Mouse (Mus musculus): ENCODE measurements at regions not wholly inside any gene's neighbourhood (a gene's known extent, or its start where the extent isn't known, plus 50 kb on each side); places are given as distances from the start of the nearest gene placed in this dataset.

DNA sequence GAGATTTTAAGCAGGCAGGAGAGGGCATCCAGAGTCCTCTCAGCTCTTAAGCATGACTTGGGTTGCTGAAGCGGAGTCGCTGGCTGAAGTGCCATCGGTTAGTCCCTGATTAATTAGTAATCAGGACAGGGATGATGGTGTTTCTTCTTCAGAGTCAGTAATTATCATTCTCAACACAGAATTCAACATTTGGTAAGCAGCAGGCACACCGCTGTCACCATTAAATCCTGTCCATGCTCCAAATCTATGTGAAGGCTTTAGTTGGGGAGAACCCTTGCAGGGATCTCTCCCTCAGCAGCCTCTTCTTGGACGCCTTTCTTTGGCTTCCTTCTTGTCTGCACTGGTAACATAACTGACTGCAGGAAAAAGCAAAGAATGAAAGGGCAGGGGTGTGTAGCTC lies 142.7 kb downstream of the 1190002N15Rik start:
- in situ Hi-C loops (cut with MboI; ENCODE audit: unreplicated experiment in 2 of 2), result no loop called here

DNA sequence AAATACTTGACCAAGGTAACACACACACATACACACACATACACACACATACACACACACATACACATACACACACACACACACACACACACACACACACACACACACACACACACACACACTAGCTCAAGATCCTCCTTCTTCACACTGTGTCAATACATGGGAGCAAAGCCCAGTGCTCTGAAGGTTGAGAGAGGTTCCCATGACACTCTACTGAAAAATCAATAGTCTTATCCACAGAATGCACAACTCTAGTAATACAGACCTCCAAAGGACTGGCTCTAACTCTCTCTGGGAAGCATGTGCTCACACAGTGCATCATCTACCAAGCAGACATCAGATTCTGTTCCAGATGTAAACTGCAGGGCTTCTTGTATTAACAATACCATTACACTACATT lies 151.7 kb downstream of the 1190002N15Rik start:
- in situ Hi-C loops (cut with MboI; ENCODE audit: unreplicated experiment in 2 of 2), result no loop called here

DNA sequence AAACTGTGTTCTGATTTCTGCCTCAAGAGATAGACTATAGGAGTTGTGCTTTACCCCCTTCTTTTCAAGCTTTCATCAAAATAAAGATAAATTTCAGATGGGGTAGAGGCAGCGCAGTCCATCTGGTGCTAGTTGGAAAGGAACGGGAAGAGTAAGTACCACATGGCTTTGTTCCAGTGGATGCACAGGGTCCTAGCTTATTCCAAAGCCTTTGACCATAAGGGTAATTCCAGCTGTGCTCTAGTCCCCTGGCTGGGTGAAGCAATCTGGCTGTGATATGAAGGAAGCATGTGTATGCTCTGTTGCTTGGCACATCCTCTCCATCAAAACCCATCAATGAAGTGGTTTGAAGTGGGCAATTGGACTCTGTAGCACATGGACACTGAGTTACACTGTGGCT lies 155.6 kb downstream of the 1190002N15Rik start:
- in situ Hi-C loops (cut with MboI; ENCODE audit: unreplicated experiment in 2 of 2), result no loop called here

DNA sequence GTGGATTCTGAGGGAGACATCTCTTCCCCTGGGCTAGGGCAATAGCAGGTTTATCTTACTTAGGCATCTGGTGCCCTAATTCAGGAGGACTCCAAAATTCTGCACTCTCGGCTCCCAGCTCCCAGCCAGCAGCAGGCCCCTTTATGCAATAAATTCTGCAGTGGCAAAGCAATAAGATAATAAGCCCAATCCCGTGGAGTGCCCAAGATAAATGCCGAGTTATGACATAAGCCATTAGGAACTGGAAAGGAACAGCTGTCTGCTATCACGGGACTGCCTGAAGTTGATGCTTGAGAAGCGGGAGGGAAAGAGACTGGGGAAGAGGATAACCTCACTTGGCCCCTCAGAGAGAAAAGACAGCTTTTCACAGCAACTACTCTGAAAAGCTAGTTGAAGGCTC lies 159.0 kb downstream of the 1190002N15Rik start:
- in situ Hi-C loops (cut with MboI; ENCODE audit: unreplicated experiment in 2 of 2), result no loop called here

DNA sequence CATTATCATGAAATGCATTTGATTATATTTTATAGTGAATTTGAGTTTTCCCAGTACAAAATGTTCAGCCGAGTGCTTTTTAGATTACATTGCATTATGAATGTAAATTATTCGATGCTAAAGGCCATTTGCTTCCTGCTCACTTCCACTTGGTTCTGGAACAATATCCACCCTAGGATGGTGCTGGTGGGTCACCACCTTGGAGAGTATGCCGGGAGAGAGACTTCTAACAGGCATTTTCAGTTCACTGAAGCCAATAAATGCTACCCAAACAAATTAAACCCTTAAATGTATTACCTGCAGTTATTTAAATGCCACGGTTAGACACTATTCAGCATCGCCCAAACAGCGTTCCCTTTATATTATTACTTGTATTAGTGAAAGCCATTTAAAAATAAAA lies 159.6 kb downstream of the 1190002N15Rik start:
- in situ Hi-C loops (cut with MboI; ENCODE audit: unreplicated experiment in 2 of 2), result no loop called here

DNA sequence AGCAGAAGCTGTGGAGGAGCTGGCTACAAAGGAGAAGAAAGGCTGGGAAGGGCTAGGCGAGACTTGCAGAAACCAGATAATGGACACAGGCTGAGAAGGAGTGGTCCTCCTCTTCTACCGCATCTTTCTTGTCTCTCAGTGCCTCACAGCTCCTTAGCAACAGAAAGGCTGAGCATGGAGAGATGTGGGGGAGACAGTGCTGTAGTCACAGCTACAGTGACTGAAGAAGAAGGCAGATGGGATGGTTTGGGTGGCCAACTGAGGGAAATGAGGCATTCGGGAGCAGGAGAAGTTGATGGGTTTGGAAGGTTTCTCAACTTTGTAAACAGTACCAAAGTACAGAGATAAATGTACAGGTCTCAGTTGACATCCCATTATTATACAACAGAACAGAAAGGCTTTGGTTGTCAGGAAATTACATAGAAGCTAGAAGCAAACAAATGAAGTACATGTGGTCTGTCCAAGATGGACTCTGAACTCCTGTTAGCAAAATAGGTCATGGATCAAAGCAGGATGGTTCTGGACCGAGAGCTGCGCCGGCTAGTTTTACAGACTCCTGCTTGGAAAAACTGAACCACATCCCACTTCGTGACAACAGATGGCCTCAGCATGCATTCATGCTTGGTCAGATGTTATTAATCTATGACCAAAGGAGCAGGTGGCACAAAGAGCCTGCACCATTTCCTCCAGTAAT lies 160.4 kb downstream of the 1190002N15Rik start:
- in situ Hi-C loops (cut with MboI; ENCODE audit: unreplicated experiment in 2 of 2), result no loop called here

DNA sequence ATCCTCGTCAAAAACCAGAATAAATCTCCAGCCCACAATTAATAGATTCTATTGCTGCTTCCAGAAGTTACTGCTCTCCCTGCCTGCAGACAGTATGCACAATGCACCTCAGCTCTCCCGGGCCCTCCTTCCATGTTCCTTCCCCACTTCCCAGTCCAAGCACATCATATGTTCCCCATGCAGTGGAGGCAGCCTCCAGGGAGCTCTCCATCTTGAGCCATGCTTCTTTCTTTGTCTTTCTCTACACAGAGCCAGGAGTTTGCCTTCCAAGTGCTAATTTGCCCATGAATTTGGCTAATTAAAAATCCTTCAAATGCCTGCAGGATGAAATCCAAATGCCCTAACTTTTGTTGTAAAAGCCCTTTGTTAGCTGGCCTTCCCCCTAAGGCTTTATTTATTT lies 166.9 kb downstream of the 1190002N15Rik start:
- in situ Hi-C loops (cut with MboI; ENCODE audit: unreplicated experiment in 2 of 2), result no loop called here

DNA sequence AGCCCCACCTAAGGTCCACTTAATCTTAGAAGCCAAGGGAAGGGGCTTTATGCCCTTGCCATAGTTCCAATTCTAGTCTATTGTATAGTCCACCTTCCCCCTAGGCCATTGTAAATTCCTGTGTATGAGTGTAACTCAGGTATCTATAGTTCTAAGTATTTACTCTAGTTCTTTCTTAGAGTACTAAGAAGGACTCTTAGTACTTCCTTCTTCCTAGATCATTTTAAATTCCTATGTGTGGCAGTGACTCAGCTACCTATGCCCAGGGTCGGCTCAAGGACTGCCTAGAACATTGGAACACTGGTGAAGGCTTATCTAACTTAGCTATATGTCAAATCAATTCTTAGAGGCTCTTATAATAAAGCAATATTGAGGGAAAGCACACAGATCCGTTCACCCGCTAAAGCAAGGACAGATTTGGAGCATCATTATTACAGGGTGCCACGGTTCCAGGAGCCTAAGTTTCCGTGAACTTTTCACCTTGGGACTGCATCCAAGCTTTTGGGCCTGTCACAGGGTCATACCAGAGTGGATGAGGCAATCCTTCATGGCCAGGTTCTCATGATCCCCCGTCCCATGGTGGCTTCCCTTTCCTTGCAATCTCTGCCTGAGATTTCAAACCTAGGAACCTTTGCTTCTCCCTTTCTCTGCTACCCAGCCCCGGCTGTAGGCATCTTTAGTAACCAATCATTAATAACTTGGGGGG lies 169.5 kb downstream of the 1190002N15Rik start:
- in situ Hi-C loops (cut with MboI; ENCODE audit: unreplicated experiment in 2 of 2), result no loop called here

DNA sequence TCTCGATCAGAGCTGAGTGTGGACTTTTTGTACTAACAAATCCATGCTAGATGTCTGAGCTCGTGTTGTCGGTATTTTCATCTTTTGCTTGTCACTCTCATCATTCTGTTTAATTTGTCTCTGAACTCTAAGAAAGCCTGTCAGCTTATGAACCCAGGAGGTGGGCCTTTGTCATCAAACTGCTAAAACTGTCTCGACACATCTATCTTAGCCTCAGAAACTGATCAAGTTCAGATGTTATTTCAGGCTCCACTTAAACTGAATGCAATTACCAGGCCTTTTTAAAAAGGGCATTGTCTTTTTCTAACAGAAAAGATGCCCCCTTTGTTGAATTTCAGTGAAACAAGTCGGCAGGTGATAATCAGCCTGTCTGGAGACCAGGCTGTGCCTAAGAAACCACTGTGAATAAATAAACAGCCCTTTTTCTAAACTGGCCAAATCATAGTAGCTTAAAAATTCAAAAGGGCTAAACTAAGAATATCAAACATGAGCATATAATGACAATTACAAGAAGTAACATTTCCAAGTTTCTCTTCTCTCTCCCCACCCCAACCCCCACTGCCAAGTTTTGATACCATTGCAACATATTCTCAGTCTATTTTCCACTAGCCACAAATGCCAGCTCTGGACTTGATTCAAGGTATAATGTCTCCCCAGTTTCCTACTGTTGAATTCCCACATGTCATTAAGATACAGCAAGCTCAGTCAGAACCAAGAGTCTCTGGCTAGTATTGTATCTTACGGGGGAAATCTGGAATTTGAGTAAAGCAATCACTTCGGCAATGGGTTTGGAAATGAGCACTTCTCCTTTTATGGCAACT lies 175.8 kb downstream of the 1190002N15Rik start:
- in situ Hi-C loops (cut with MboI; ENCODE audit: unreplicated experiment in 2 of 2), result no loop called here

DNA sequence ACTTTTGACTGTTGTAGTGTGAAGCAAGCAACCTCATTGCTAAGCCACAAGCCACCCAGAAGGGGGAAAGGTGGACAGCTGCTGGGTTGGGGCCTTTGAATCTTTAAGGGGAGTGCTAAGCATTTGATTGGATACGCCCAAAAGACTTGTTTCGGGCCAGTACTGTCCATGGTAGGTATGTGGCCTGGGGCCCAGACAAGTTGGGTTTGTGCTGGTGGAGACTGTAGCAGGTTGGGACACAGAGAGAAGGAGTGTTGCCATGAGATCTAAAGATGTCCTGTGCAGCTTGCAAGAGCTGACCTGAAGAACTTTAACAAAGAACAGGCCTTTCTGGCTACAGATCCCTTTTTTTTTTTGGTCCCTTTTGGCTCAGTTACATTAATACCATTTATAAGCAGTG lies 176.9 kb downstream of the 1190002N15Rik start:
- in situ Hi-C loops (cut with MboI; ENCODE audit: unreplicated experiment in 2 of 2), result no loop called here

DNA sequence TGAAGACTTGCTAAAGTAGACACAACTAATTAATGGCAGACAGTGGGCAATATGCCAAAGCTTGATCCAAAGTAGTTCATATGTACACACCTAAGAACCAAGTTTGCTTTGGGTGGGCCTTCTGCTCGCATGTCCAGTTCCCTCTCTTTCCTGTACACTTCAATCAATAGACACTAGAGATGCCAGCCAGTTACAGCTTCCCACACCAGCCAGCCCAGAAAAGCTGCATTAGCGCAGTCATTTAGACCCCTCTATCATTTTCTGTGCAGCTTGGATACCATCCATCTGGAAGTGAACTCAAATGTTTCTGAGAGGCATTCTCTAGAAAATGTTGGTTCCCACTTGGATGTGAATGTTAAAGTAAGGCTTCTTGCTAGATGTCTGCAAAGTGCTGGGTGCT lies 179.7 kb downstream of the 1190002N15Rik start:
- in situ Hi-C loops (cut with MboI; ENCODE audit: unreplicated experiment in 2 of 2), result no loop called here

DNA sequence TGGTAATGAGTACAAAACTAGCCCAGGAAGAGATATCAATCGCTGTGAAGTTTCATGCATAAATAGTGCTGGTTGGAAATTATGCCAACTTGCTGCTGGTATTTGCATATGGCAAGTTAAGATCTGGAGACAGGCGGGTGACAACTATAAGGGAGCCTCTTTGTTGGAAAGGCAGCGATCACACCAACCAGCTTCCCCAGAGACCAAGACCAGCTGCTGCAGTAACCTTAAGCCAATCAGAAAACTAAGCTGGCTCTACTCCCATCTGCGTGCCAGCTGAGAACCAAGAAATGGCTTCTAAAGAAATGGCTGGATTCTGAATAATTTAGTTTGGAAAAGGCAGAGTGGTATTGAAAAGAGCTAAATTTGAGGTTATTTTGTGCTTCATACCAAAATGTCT lies 195.9 kb downstream of the 1190002N15Rik start:
- in situ Hi-C loops (cut with MboI; ENCODE audit: unreplicated experiment in 2 of 2), result no loop called here

DNA sequence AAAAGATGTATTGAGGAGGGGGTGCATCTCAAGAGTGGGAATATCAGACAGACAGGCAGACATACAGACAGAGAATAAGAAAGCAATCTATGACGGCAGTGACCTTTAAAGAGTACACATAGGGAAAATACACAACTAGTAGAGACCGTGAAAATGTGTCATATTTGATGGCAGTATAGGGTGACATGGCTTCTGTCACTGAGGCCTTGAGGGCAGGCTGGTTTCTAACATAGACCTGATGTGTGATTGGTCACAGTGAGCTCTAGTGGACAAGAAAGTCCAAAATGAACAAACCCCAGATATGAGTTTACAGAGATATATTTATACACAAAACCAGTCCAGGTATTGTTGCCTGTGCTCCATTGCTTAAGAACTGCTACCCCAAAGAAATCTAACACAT lies 196.3 kb downstream of the 1190002N15Rik start:
- in situ Hi-C loops (cut with MboI; ENCODE audit: unreplicated experiment in 2 of 2), result no loop called here

DNA sequence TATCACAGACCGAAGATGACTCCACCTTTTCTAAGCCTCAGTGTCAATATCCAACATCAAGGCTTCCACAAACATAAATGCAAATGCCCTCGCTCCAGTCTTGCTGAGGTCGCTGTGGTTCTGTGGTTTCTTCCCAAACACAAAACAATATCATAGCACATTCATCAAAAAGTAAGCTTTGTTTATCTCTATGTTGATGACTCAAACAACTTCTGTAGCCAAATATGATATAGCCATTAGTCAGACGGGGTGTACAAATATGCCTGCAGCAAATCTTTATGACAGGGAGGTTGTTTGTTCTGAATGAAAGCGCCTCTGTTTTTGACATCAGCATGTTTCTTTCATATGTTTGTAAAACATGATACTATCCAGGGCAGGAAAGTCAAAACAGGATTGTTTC lies 204.4 kb downstream of the 1190002N15Rik start:
- in situ Hi-C loops (cut with MboI; ENCODE audit: unreplicated experiment in 2 of 2), result no loop called here

DNA sequence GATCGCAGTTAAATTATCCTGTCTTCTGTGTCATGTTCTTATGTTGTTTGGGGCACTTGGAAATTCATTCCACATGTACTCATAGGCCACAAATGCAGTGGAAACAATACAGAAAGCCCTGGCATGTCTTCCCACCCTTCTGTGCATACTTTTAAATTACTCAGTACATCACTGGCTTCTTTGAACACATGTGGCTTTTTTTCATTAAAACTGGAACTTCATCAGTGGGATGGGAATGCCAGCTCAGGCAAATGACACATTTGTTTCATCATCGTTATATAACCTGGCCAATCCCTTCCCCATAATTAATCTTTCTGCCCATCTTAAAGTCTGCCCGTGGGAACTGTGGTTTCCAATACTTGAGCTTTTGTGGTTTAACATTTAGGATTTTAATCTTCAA lies 214.9 kb downstream of the 1190002N15Rik start:
- in situ Hi-C loops (cut with MboI; ENCODE audit: unreplicated experiment in 2 of 2), result no loop called here

DNA sequence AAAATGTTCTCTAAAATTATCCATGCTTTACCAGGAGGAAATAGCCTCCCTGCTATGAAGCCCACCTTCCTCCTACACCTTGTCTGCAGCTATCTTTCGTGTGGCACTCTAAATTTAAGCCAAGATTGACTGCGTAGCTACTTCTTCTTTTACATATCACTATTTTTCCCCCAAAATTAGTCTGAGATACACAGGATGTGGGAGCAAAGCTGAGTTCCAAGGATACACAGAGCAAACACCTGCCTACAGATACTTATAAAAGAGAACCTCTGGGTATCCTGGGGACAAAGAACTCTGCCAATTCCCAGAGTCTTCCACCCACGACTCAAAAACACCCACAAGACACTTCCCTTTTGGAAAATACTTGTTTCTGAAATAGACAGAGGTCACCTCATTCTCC lies 235.3 kb downstream of the 1190002N15Rik start:
- in situ Hi-C loops (cut with MboI; ENCODE audit: unreplicated experiment in 2 of 2), result no loop called here

DNA sequence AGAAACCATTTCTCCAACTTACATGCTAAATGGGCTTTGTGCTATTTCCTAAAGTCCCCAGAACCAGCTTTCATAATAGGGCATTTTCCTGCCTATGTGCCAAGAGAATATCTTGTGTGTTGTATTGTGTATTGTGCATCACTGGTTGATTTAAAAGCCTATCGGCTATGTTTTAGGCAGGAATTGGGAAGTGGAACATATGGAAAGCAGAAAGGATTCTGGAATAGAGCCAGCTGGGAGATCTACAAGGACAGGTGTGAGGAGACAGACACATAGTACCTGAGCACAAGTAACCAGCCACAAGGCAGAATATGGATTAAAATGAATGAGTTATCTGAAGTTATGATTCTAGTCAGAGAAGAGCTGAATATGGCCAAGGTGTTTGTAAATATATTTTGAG lies 236.0 kb downstream of the 1190002N15Rik start:
- in situ Hi-C loops (cut with MboI; ENCODE audit: unreplicated experiment in 2 of 2), result no loop called here

DNA sequence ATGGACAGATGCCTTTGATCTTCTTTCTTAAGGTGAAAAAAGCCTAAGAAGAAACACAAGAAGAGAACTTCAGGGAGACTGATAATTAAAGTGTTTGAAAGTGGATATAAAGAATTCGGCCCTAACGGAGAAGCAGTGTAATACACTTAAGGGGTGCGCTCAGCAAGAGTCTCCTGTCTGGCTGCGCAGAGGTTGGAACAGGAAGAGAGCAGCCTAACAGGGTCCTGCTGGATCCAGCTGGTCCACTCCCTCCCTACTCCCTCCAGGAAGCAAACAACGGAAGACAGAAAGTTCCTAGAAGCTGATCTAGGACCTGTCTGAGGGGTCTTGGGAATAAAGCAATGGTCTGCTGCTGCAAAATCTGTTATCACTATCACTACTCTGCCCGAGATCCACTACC lies 242.4 kb downstream of the 1190002N15Rik start:
- in situ Hi-C loops (cut with MboI; ENCODE audit: unreplicated experiment in 2 of 2), result no loop called here

DNA sequence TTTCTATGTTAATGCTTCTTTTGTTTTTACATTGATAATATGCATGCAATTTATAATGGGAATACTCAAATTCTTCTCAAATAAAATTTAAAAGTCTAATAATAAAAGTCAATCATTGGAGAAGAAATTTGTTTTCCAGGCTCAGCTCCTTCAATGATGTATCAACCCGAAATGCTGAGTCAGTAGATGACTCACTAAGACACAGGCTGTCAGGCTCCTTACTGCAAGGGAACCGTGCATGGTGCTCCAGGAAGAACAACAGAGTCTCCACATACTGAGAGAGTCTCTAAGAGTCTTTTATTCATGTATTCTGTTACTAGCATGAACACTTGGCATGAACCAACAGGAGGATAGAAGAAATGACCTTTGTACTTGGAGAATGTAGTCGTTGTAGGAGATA lies 245.7 kb downstream of the 1190002N15Rik start:
- in situ Hi-C loops (cut with MboI; ENCODE audit: unreplicated experiment in 2 of 2), result no loop called here

DNA sequence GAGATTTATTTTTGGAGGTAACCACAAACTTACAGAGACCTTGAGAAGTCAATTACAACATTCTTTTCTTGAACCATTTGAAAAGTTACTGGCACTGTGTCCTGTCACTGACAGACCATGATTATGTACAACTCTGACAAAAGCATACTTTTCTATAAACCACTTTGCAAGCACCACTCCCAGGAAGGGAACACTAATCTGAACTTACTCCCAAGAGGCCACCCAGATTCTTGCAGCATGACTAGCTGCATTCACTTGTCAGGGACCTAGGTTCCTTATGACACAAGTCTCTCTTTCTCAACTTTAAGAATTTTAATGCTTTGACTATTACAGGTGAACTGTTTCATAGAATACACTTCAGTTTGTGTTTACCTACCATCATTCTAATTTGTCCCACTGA lies 248.3 kb downstream of the 1190002N15Rik start:
- in situ Hi-C loops (cut with MboI; ENCODE audit: unreplicated experiment in 2 of 2), result no loop called here

DNA sequence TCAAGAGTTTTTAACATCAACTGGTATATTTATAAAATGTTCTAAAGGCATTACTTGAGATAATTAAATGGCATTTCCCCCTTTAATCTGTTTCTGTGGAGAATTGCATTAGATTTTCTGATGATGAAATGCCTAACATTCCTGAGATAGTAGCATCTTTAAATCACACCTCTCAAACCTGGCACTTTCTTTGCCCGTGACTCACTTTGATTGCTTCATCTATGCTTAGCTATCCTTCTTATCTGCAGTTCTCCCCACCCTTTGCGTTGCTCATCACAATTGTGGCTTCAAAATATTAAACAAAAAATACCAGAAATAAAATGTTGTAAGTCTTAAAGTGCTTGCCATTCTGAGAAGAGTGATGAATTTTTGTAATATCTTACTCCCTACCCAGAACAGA lies 250.3 kb downstream of the 1190002N15Rik start:
- in situ Hi-C loops (cut with MboI; ENCODE audit: unreplicated experiment in 2 of 2), result no loop called here

Measured in v-Abl transformed pro-B cells (cell line).